Mouse (Mus musculus): ENCODE data around the gene Hivep3. TPM values are rescaled to one million over a fixed set of nuclear protein-coding genes. Genes with fewer than 3 reads are reported as not detected.

The Hivep3 gene
- polyA plus RNA-seq, 1 experiment: 5.8 TPM

DNA sequence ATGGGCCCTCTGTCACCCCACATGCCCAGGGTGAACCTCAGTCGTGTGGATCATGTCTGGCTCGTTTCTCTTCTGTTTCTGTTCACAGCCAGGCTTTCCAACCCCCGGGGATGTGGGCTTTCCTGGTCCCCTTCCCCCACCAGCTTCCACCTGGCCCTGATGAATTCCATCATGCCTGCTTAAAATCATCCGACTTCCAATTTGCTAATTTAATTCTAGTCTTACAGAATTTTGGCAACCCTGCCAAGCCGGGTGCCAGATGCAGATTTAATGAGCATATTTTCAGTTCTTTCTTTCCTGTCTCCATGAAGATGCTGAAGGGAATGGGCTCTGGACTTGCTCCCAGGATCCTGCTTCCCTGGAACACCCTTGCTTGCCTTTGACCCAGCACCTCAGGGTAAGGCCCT lies 311.6 kb downstream of the Hivep3 start:
- no peak for DNase-seq
- 50% methylated on average over 5 of the region's 5 CpGs for WGBS
- H3K4me1 ChIP-seq (ENCODE audit: control insufficient read depth, insufficient read depth, low read length): no peaks in the 10 kb centered on the region
- no peaks in the 10 kb centered on the region for H3K27me3 ChIP-seq (replicated peaks; ENCODE audit: control insufficient read depth, insufficient read depth, low read length)
- no peak for TF ChIP-seq CTCF (conservative IDR thresholded peaks at IDR 0.05; ENCODE audit: insufficient read depth, insufficient read length, low read depth, low read length)
- TF ChIP-seq POLR2A (IDR thresholded peaks at IDR 0.05; ENCODE audit: low read depth, low read length): no peak
- no peak overlapping the region for H3K27ac ChIP-seq (ENCODE audit: insufficient read depth, low read depth, low read length)
- no peak overlapping the region for H3K4me3 ChIP-seq (ENCODE audit: insufficient read depth, low read depth, low read length)
- no peaks in the 10 kb centered on the region for H3K36me3 ChIP-seq (ENCODE audit: control insufficient read depth, insufficient read depth, low read length)

DNA sequence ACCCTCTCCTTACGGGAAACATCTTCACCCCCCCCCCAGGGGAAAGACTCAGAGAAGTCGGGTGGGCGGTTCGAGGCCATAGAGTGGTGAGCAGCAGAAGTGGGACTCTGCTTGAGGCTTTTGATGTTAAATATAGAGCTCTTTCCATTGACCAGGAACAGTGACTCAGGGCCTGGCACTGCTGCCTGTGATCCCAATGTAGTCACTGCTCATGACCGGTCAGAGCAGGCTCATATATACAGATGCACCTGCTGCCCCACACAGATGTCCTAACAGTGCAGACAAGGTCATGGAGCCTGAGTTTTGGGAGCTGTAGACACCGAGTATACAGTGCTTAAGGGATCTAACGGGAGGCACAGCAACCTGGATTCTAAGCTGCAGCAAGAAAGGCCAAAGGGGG lies 312.3 kb downstream of the Hivep3 start:
- Histone ChIP-seq H3K36me3 (ENCODE audit: control insufficient read depth, insufficient read depth, low read length) (no peaks in the 10 kb centered on the region), H3K4me3 (ENCODE audit: insufficient read depth, low read depth, low read length) (no peak overlapping the region), H3K27ac (ENCODE audit: insufficient read depth, low read depth, low read length) (no peak overlapping the region), H3K27me3 (replicated peaks; ENCODE audit: control insufficient read depth, insufficient read depth, low read length) (no peaks in the 10 kb centered on the region), H3K4me1 (ENCODE audit: control insufficient read depth, insufficient read depth, low read length) (no peaks in the 10 kb centered on the region)
- WGBS: 85% methylated on average over 7 of the region's 7 CpGs
- DNase-seq: no peak
- no peak for TF ChIP-seq CTCF (conservative IDR thresholded peaks at IDR 0.05; ENCODE audit: insufficient read depth, insufficient read length, low read depth, low read length)
- no peak for TF ChIP-seq POLR2A (IDR thresholded peaks at IDR 0.05; ENCODE audit: low read depth, low read length)

DNA sequence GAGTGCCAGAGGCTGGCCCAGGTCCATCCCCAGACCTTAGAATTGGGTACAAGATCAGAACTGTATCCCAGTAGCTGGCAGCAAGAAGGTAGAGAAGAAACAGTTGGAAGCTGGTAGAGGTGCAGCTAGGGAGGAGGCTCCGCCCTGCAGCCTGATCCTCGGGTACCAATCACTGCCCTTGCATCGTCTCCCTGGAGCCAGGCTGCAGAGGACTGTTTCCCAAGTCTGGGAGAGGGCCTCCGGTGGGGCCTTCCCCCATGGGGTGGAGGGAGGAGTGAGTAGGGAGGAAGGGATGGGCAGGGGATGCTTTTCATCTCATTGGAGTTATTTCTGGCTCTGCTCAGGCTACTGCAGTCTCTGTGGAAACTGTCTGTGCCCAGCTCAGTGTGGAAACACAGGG lies 313.5 kb downstream of the Hivep3 start:
- Histone ChIP-seq H3K27me3 (replicated peaks; ENCODE audit: control insufficient read depth, insufficient read depth, low read length) (no peaks in the 10 kb centered on the region), H3K27ac (ENCODE audit: insufficient read depth, low read depth, low read length) (no peak overlapping the region), H3K4me1 (ENCODE audit: control insufficient read depth, insufficient read depth, low read length) (no peaks in the 10 kb centered on the region), H3K4me3 (ENCODE audit: insufficient read depth, low read depth, low read length) (no peak overlapping the region), H3K36me3 (ENCODE audit: control insufficient read depth, insufficient read depth, low read length) (no peaks in the 10 kb centered on the region)
- WGBS: 40% methylated on average over 4 of the region's 4 CpGs
- DNase-seq: no peak
- TF ChIP-seq CTCF (conservative IDR thresholded peaks at IDR 0.05; ENCODE audit: insufficient read depth, insufficient read length, low read depth, low read length) (no peak), POLR2A (IDR thresholded peaks at IDR 0.05; ENCODE audit: low read depth, low read length) (no peak)

DNA sequence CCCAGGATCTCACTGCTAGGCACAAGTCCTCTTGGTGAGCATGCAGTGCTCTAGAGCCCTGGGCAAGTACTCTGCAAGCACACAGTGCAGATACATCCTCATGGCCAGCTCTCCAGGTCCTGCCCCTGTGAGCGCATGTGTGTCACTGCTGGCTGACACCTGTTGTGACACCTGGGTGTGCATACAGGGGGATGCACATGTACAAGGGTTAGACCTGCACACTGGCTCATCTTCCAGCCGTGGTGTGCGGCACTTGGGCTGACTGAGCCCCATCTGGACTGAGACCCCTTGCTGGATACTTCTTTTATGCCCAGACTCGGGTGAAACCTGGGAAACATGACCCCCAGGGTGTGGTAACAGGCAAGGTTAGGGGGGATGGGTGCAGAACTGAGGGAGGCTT lies 314.7 kb downstream of the Hivep3 start:
- H3K27ac ChIP-seq (ENCODE audit: insufficient read depth, low read depth, low read length): no peak overlapping the region
- whole genome bisulfite sequencing: 89% methylated on average over 4 of the region's 4 CpGs
- no peaks in the 10 kb centered on the region for H3K36me3 ChIP-seq (ENCODE audit: control insufficient read depth, insufficient read depth, low read length)
- TF ChIP-seq CTCF (conservative IDR thresholded peaks at IDR 0.05; ENCODE audit: insufficient read depth, insufficient read length, low read depth, low read length) (no peak), POLR2A (IDR thresholded peaks at IDR 0.05; ENCODE audit: low read depth, low read length) (no peak)
- no peak overlapping the region for H3K4me3 ChIP-seq (ENCODE audit: insufficient read depth, low read depth, low read length)
- H3K4me1 ChIP-seq (ENCODE audit: control insufficient read depth, insufficient read depth, low read length): no peaks in the 10 kb centered on the region
- H3K27me3 ChIP-seq (replicated peaks; ENCODE audit: control insufficient read depth, insufficient read depth, low read length): no peaks in the 10 kb centered on the region
- DNase-seq: no peak

- H3K4me1 ChIP-seq (ENCODE audit: control insufficient read depth, insufficient read depth, low read length): no peaks in the 10 kb centered on the region
- no peak for TF ChIP-seq POLR2A (IDR thresholded peaks at IDR 0.05; ENCODE audit: low read depth, low read length)
- TF ChIP-seq CTCF (conservative IDR thresholded peaks at IDR 0.05; ENCODE audit: insufficient read depth, insufficient read length, low read depth, low read length): no peak
- DNase-seq: no peak
- WGBS: 90% methylated on average over 3 of the region's 3 CpGs
- H3K36me3 ChIP-seq (ENCODE audit: control insufficient read depth, insufficient read depth, low read length): no peaks in the 10 kb centered on the region
- no peaks in the 10 kb centered on the region for H3K27me3 ChIP-seq (replicated peaks; ENCODE audit: control insufficient read depth, insufficient read depth, low read length)
- no peak overlapping the region for H3K27ac ChIP-seq (ENCODE audit: insufficient read depth, low read depth, low read length)
- H3K4me3 ChIP-seq (ENCODE audit: insufficient read depth, low read depth, low read length): no peak overlapping the region
Measured at GRCm38 (mm10) chr4:120049857-120050256, 316.3 kb downstream of the Hivep3 start.

DNA sequence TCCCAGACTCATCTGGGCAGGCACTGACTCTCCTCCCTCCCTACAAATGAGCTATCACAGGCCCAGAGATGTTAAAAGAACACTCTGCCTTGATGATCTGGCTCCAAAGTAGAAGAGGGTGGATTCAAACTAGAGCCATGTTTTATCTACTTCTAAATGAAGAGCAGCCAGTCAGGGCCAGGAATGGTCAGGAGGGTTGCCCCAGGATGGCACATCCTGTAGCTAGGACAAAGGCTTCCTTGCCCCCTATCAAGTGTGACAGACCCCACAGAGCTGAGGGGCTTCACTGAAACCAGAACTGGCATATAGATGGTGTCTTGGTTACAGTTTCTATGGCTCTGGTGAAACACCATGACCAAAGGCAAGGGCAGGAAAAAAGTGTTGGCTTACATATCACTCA lies 318.9 kb downstream of the Hivep3 start:
- Histone ChIP-seq H3K4me1 (ENCODE audit: control insufficient read depth, insufficient read depth, low read length) (no peaks in the 10 kb centered on the region), H3K36me3 (ENCODE audit: control insufficient read depth, insufficient read depth, low read length) (no peaks in the 10 kb centered on the region), H3K27ac (ENCODE audit: insufficient read depth, low read depth, low read length) (no peak overlapping the region), H3K4me3 (ENCODE audit: insufficient read depth, low read depth, low read length) (no peak overlapping the region), H3K27me3 (replicated peaks; ENCODE audit: control insufficient read depth, insufficient read depth, low read length) (no peaks in the 10 kb centered on the region)
- no peak for TF ChIP-seq CTCF (conservative IDR thresholded peaks at IDR 0.05; ENCODE audit: insufficient read depth, insufficient read length, low read depth, low read length)
- TF ChIP-seq POLR2A (IDR thresholded peaks at IDR 0.05; ENCODE audit: low read depth, low read length): no peak
- no peak for DNase-seq

DNA sequence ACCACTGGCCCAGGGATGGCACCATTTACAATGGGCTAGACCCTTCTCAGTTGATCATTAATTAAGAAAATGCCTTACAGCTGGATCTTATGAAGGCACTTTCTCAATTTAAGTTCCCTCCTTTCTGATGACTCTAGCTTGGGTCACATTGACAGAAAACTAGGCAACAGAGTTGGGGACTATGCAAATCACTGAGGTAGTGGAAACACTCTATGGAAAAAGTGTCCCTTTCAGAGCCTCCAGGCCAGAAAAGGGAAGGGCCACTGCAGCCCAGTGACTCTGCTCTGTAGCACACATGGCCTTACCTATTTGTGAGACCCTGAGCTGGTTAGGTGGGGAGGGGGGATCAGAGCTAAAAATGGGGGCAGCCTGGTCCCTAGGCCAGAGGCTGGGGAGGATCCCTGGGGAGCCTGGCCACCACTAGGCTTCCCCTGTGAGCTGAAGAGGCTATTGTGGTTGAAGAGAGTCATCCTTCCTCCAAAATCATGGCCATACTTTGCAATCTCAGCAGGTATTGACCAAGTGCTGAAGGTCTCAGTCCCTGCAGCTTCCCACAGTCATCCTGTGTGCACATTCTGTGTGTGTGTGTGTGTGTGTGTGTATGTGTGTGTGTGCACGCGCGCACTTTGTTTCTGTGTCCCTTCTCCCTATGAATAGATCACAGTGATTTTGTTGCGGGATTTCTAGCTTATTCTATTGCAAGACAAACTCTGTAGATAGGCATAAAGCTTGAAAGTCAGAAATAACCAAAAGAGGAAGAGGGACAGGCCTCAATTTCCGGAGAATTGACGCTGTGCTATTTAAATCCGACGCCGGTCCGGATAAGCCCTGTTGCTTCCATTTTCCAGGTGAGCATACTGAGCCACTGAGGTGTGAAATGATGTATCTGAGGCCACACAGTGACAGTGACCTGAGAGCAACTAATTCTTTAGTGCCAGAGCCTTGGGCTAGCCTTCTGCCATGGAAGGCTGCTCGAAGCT lies 319.7 kb downstream of the Hivep3 start:
- Histone ChIP-seq H3K36me3 (ENCODE audit: control insufficient read depth, insufficient read depth, low read length) (no peaks in the 10 kb centered on the region), H3K4me3 (ENCODE audit: insufficient read depth, low read depth, low read length) (no peak overlapping the region), H3K4me1 (ENCODE audit: control insufficient read depth, insufficient read depth, low read length) (no peaks in the 10 kb centered on the region), H3K27ac (ENCODE audit: insufficient read depth, low read depth, low read length) (no peak overlapping the region), H3K27me3 (replicated peaks; ENCODE audit: control insufficient read depth, insufficient read depth, low read length) (no peaks in the 10 kb centered on the region)
- no peak for DNase-seq
- no peak for TF ChIP-seq CTCF (conservative IDR thresholded peaks at IDR 0.05; ENCODE audit: insufficient read depth, insufficient read length, low read depth, low read length)
- TF ChIP-seq POLR2A (IDR thresholded peaks at IDR 0.05; ENCODE audit: low read depth, low read length): no peak
- 79% methylated on average over 11 of the region's 11 CpGs for WGBS
